Mouse (Mus musculus) thymus, postnatal 10 days (tissue): ENCODE measurements around the gene Cmc1.
"Not testable (repeated sequence)": the region's sequence is repeated elsewhere in the genome, so short reads cannot be mapped to it uniquely, and the experiment has no call there.

Source experiments
- DNase-seq, 2 experiments: peaks; one replicate each; pipeline ENCODE4 v3.0.0; 2021; ENCODE audit warnings: low spot score in 2 of 2

The Cmc1 gene

GRCm38 (mm10) chr9:118140356-118140755 lies 9.6 kb downstream of the Cmc1 start:
- not testable (repeated sequence) for DNase-seq

- DNase-seq, result no peak
Measured at GRCm38 (mm10) chr9:118110360-118110710, 39.6 kb downstream of the Cmc1 start.

- DNase-seq, result no peak
Measured at GRCm38 (mm10) chr9:118109697-118110359, 40.1 kb downstream of the Cmc1 start.

- DNase-seq, result no peak
Measured at GRCm38 (mm10) chr9:118108527-118109011, 41.4 kb downstream of the Cmc1 start.

- no peak for DNase-seq
Measured at GRCm38 (mm10) chr9:118101802-118102201, 48.2 kb downstream of the Cmc1 start.

- no peak for DNase-seq
Measured at GRCm38 (mm10) chr9:118100484-118100883, 49.5 kb downstream of the Cmc1 start.

- DNase-seq, result peak in 1 of 2 experiments; percentile 38
Measured at GRCm38 (mm10) chr9:118099395-118099794, 50.6 kb downstream of the Cmc1 start.

GRCm38 (mm10) chr9:118083834-118084233 lies 66.1 kb downstream of the Cmc1 start:
- no peak for DNase-seq

- no peak for DNase-seq
Measured at GRCm38 (mm10) chr9:118082575-118083431, 67.2 kb downstream of the Cmc1 start.

- DNase-seq, result no peak
Measured at GRCm38 (mm10) chr9:118073358-118073757, 76.6 kb downstream of the Cmc1 start.

GRCm38 (mm10) chr9:118072101-118072500 lies 77.9 kb downstream of the Cmc1 start:
- DNase-seq, result no peak

GRCm38 (mm10) chr9:118071337-118071736 lies 78.6 kb downstream of the Cmc1 start:
- DNase-seq, result no peak

GRCm38 (mm10) chr9:118070442-118070841 lies 79.5 kb downstream of the Cmc1 start:
- DNase-seq, result no peak

- no peak for DNase-seq
Measured at GRCm38 (mm10) chr9:118059101-118059500, 90.9 kb downstream of the Cmc1 start.

GRCm38 (mm10) chr9:118053286-118053685 lies 96.7 kb downstream of the Cmc1 start:
- DNase-seq, result no peak

GRCm38 (mm10) chr9:118045011-118045533 lies 104.9 kb downstream of the Cmc1 start:
- DNase-seq, result no peak

GRCm38 (mm10) chr9:118043581-118043980 lies 106.4 kb downstream of the Cmc1 start:
- DNase-seq, result no peak

GRCm38 (mm10) chr9:118042738-118043137 lies 107.2 kb downstream of the Cmc1 start:
- DNase-seq, result no peak

GRCm38 (mm10) chr9:118041646-118042045 lies 108.3 kb downstream of the Cmc1 start:
- no peak for DNase-seq

- DNase-seq, result no peak
Measured at GRCm38 (mm10) chr9:118041022-118041400, 109.0 kb downstream of the Cmc1 start.

- peak; percentile 96 to 99 for DNase-seq
Measured at GRCm38 (mm10) chr9:118040218-118041021, 109.6 kb downstream of the Cmc1 start, which contains the start of gene Azi2. Azi2 (plus strand) TSS chr9:118040499.

GRCm38 (mm10) chr9:118034990-118035389 lies 115.0 kb downstream of the Cmc1 start:
- DNase-seq, result no peak
